Mouse (Mus musculus) heart, adult 8-10 months (tissue): ENCODE measurements at regions not wholly inside any gene's neighbourhood (a gene's known extent, or its start where the extent isn't known, plus 50 kb on each side); places are given as distances from the start of the nearest gene placed in this dataset.

ENCODE experiments used
- DNase-seq: peaks from one replicate; pipeline ENCODE4 v3.0.0; 2022; ENCODE audit warnings: low spot score

DNA sequence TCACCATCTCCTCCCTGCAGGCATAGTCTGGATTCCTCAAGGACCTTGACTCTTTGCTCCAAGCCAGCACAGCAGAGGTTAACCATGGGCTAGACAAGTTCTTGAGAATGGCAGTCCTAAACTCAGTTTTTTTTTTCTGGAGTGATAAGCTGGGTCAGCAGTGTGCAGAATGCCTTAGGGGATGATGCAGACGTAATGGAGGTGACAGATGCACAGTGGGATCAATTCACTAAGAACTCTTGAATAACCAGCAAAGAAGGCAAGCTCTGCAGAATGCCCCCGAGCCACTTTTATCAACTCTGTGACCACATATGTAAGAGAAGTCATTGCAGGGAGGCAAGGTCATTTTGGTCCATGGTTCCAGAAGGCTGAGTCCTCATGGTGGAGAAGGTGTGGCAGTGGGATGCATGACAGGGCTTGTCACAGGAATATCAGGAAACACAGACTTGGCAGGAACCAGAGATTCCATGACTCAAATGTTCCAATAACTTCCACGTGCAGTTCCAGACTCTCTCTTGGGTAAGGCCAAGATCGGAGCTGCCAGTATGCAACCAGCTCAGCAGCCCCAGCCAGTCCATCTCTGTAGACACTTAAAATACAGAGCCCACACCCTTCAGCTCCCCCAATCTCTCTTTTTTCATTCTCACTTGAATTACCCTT is 494.3 kb downstream of the Cdh26 start:
- DNase-seq: peak; percentile 57

GRCm38 (mm10) chr2:178927038-178927660 is 496.8 kb downstream of the Cdh26 start:
- no peak for DNase-seq

GRCm38 (mm10) chr2:178929033-178929432 is 498.7 kb downstream of the Cdh26 start:
- no peak for DNase-seq

GRCm38 (mm10) chr2:178930125-178930524 is 499.8 kb downstream of the Cdh26 start:
- DNase-seq: no peak

DNA sequence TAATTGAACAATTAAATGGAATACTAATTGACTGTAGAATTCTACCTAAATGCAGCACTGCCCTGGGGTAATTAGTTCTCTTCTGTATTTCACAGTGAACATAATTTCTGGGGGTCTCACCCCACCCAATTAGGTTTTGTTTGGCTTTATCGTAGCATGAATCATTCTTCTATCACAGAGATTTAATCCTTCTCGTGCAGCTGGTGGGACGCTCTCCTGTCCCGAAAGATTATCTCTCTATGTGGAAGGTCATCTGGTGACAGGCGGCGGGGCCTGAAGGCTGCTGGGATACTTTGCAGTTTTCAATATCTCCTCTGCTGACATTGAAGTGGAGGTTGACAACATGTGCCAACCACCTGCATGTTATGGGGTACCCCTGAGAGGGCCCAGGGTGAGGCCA is 493.8 kb upstream of the Cdh4 start:
- no peak for DNase-seq

DNA sequence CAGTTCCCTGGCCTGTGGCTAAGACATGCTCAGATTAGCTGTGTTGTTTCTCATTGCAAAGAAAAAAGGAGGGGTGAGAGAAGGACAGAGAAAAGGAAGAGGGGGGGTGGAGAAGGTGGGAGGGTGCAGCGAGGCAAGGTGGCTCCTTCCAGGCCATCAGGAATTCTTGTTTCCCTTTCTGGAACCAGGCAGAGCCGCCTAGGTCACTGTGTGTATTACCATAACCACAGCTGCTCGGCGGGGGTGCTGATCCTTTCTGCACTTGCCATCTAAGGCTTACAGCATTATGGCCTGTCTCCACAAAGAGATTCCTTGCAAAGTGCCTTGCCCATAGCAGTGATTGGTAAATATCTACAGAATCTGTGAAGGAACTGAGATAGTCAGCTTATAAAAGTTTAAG is 493.1 kb upstream of the Cdh4 start:
- DNase-seq: no peak

DNA sequence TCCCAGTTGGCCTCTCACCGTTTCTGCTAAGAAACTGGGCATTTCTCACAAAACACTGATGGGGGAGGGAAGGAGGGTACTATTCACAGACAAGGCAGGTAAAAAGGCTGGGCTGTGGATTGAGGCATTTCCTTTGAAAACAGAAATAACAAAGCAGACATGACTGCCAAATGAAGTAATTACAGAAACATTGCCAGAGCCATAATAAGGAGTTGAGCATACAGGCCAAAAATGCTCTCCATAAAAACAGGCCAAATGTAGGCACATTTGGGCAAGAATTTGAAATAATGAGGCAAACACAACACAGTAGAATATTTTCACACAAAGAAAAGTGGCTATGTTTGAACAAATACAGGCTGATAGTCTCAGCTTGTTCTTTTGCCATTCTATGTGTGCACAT is 491.9 kb upstream of the Cdh4 start:
- no peak for DNase-seq

- no peak for DNase-seq
Observed at GRCm38 (mm10) chr2:178954420-178955067, 487.7 kb upstream of the Cdh4 start.

GRCm38 (mm10) chr2:178958829-178959228 is 483.4 kb upstream of the Cdh4 start:
- DNase-seq: no peak

GRCm38 (mm10) chr2:178959603-178960002 is 482.6 kb upstream of the Cdh4 start:
- DNase-seq: no peak

DNA sequence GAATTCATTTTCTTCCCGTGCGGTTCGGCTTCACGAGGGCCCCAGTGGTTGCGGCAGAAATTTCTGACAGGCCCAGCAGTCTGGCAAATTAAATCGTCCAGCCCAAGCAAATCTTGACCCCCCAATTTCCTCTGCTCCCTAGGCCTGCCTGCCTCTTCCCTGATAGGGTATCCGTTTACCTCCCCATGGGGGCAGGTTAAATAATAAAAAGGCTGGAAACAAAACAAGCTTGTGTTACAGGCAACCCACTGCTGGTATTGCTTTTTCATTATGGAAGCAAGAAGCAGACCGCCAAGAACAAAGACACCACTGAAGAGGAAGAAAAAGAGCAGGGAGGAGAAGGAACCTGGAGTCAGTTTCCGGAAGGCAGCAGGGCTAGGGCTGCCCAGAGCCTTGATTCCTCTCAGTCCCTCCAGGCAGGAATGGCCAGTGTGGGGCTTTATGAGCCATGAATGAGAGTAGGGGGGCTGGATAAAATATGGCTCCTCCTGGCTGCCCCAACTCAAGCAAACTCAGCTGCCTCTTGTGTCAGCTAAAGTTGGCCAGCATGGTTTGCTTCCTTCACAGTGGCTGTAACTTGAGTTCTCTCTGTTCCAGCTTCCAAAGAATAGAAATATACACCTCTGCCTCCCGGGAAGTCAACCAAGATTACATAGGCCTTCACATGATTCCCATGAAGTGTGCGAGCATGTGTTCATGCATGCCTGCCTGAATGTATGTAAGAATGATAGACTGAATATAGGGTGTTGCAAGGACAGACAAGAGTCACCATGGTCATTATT is 474.5 kb upstream of the Cdh4 start:
- no peak for DNase-seq

DNA sequence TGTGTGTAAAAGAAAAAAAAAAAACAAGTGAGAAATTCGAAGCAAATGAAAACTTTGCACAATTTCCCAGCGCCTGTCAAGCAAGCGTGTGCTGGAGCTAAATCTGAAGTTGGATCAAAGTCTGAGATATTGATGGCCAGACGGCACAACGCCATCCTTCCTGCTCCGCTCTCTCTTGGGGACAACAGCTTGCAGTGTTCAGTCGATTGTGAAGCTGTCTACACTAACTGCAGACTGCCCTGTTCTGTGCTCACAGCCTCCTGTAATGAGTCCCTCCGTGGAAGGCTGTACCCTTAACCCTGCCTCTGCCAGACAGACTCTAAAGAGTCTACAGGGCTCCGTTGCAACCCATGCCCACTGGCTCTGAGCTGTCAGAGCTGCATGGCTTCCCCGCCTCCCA is 472.5 kb upstream of the Cdh4 start:
- DNase-seq: no peak

DNA sequence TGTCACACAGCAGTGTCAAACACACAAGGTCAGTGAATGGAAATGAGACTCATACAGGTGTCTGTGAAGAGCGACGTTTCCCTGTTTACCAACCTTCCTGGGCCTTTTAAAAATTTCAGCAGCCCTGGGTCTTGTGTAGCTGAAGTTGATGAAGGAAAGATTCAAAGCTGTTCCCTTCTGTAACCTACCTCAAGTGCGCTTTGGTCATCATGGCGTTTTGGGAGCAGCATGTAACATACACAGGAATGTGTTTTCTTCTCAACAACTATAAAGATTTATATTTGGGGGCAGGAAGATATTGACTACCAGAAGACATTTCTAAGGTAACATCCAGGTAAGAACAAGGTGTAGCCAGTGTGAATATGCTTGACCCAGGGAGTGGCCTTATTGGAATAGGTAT is 466.9 kb upstream of the Cdh4 start:
- no peak for DNase-seq

- DNase-seq: no peak
Observed at GRCm38 (mm10) chr2:178976046-178976445, 466.2 kb upstream of the Cdh4 start.

- DNase-seq: no peak
Observed at GRCm38 (mm10) chr2:178976495-178976894, 465.7 kb upstream of the Cdh4 start.

GRCm38 (mm10) chr2:178979451-178979850 is 462.8 kb upstream of the Cdh4 start:
- no peak for DNase-seq

DNA sequence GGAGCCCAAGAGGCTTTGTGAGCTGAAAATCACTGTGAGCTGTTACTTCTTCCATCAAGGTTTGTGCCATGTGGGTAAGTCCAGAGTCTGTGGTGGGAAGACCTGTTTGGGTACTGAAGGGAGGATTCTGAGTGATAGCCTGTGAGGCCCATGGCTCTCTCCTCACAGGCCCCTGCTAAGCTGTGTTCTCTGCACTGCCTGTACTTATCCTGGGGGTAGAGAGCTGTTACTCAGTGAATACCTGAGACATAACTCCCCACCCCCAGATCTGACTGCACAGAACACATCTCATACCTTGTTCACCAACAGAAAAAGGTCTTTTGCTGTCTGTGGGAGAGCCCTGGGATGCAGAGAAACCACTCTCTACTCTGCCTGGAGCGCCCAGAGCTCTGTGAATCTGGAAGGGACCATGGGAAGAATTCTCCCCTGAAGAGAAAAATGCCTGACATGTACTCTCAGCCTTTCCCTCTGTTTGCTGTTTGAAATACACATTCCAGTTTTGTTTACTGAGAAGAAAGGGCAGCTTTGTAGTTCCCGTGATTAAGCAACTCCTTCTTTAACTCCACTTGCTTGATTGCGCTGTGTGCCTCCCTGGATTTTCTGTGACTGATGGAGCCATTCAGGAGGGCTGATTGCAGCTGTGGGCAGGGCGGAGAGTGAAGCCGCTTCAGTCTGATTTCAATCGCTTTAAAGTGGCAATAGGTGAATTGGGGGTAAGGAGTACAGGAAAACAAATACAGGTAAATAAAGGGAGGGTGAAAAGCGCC is 460.3 kb upstream of the Cdh4 start:
- DNase-seq: no peak

DNA sequence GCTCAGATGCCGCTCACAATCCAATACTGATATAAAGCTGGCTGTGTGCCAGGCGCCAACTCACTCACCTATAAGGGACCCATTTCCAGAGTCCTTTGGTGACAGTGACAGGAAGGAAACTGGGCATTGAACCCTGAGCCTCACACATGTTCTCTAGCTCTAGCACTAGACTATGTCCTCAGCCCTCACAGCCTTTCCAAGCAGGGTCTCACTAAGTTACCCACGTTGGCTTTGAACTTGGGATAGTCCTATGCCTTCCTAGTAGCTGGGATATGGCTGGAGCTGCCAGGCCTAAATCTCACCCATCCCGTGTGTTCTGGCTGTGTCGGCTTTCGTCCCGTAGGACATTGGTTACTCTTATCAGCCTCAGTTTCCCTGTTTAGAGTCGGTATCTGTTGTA is 458.4 kb upstream of the Cdh4 start:
- no peak for DNase-seq

DNA sequence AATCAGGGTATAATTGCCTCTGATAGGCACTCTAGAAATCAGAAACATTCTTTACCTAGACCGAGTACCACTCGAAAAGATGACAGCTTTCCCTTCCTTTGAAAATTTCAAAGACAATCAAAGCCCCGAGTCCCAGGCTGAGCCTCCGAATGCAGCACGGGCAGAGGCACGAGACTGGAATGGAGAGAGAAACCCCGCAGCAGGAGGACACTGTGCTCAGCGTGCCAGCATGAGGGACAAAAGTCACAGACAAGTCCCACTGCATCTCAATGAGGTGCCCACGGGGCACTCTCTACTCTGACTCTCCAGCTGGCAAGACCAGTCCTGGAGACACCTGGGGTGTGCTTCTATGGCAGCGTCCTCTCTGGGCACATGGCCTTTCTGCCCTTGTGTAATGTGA is 454.3 kb upstream of the Cdh4 start:
- DNase-seq: no peak

DNA sequence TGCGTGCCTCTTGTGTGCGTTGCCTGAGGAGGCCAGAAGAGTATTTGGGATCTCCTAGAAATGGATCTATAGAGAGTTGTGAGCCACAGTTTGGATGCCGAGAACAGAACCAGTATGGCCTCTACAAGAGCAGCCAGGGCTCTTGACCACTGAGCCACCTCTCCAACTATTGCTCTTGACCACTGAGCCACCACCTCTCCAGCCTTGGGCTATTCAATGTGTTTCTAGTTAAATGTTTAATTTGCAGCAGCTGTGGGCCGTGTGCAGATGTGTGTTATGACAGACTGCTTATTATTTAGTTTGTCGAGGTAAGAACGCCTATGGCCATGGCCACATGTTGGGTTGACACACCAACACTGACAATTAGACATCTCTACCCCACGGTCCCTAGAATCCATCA is 452.9 kb upstream of the Cdh4 start:
- no peak for DNase-seq

DNA sequence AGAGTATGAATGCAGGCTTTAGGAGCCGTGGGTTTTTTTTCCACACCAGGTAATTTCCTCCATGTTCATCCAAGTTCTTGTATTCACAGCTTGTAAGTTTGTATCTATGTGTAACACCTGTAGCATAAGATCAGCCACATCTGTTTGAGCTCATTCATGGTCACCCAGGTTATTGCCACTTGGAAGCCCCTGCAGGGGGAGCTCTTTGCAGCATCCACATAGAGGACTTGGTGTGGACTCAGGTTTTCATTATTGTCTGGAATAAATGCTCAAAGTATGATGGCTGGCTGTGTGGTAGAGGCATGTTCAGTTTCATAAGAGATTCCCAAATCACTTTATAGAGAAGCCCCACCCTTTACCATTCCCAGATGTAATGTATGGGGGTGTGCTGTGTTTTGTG is 452.4 kb upstream of the Cdh4 start:
- no peak for DNase-seq

DNA sequence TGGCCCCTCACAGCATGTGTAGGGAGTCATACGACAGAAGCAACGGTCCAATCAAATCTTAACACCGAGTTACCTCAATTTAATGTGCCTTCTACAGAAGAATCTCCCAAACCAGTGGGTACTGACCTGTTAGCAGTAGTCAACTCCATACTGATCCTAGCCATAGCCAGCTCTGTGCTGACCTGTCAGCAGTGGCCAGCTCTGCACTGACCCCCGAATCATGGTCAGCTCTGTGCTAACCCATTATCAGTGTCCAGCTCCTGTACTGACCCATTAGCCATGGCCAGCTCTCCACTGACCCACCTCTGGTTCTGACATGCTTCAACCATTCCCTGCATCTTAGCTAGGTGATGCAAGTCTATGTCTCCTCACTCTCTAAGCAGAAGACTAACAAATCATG is 451.3 kb upstream of the Cdh4 start:
- no peak for DNase-seq
